Mouse (Mus musculus) bone marrow, adult 2 months (tissue): ENCODE data around the gene Dus3l.

ENCODE experiments used
- CTCF ChIP-seq: fragments of 200-500 bp; IDR thresholded peaks from 2 replicates; pipeline ENCODE4 v1.5.1; 2011; ENCODE audit warnings: low read length, control low read depth; ENCODE audit not compliant: control insufficient read depth, insufficient read depth
- POLR2A ChIP-seq: fragments of 200-500 bp; IDR thresholded peaks from 2 replicates; pipeline ENCODE4 v1.6.1; 2011; ENCODE audit warnings: low read depth, mild to moderate bottlenecking, control low read depth, low read length, borderline replicate concordance; ENCODE audit not compliant: control insufficient read depth

DNA sequence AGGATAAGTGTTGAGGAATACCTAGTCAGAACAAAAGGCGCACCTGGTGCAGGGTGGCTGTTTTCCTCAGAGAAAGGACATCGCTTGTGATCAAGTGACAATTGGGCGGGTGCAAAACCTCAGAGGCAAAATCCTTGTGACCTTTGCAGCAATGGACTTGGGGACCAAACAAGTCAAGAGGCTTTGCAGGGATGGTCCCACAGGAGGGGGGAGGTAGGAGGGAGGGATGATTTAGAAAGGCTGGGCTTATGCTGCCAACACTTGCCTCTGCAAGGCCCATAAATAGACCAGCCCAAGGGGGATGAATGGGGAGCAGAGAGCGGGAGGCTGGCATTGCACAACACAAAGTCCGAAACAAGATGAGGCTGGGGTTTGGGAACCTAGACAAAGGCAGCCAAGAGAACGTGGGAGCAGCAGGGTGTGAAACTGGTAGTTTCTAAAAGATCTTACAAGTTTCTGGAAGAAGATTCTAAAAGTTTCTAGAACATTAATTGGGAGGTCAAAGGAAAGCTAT, 54.5 kb downstream of the Dus3l start:
- TF ChIP-seq POLR2A: no peak
- TF ChIP-seq CTCF: no peak
